Mouse (Mus musculus): ENCODE results near the gene Ankrd44.

Ankrd44 gene

DNA sequence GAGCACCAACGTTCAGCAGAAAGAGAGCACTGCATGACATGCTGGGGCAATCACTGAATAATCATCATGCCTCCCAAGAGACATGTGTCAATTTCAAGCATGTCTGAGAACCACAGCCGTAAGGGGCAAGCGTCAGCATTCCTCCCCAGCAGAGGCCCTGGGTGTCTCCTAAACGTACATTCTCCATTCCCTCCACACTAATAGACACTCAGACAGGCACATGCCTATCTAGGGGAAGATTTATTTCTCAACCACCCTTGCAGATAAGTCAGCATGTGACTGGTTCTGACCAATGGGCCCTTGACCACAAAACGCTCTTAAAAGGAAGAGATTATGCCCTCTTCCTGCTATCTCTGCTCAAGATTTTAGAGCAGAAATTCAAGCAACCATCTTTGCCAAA is 37.7 kb downstream of the Ankrd44 start:
- no peak for DNase-seq (ENCODE audit: low spot score in 2 of 2)

DNA sequence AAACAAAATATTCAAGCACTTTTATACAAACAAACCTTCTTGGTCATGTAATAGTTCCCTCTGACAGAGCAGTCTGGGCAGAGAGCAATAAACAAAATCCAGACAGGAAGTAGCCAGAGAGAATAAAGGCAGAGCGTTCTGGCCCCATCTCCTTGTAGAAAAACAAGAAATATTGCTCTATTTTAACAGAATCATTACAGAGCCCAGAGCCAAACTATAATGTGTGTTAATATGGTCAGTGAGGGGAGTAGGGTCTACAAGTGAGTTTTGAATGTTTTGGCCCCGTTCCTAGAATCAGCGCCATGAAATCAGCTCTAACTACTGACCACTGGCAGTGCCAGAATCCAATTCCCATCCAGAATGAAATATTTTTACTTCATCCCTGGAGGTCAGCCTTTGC is 38.3 kb downstream of the Ankrd44 start:
- no peak for DNase-seq (ENCODE audit: low spot score in 2 of 2)

DNA sequence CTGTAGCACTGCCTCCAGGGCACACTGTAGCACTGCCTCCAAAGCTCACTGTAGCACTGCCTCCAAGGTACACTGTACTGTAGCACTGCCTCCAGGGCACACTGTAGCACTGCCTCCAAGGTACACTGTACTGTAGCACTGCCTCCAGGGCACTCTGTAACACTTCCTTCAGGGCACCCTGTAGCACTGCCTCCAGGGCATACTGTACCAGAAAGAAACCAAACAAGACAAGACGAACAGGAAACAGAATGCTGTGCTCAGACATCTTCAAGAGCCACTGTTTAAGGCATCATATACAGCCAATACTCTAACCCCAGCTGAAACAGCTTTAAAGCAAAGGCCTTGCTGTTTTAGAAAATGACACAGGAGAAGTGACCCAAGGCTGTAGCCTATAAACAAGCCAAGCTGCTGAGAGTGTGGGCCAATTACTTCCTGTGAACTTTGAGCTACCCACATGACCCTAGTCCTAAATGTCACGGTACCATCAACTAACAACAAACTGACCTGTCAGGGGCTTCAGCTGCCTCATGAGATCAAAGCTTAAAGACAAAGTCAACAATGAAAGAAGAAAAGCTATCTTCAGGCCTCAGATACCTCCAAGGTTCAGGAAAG is 43.2 kb downstream of the Ankrd44 start:
- no peak for DNase-seq (ENCODE audit: low spot score in 2 of 2)

DNA sequence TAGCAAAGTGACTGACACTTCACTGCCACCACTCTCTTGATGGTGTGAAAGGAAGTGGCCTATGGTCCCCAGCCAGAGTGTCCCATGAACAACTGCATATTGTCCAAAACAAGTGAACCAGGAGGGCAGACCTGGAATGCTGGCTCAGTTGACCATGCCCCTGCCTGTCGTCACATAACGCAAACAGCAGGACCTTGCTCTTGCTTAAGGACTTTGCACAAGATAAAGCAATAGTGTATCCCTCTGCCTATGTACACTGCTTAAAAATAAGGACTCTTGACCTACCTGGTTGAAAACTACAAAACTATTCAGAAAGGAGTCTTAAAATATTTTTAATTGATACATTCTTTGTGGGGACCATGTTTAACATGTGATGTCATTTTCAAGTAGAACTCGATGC is 44.7 kb downstream of the Ankrd44 start:
- no peak for DNase-seq (ENCODE audit: low spot score in 2 of 2)

DNA sequence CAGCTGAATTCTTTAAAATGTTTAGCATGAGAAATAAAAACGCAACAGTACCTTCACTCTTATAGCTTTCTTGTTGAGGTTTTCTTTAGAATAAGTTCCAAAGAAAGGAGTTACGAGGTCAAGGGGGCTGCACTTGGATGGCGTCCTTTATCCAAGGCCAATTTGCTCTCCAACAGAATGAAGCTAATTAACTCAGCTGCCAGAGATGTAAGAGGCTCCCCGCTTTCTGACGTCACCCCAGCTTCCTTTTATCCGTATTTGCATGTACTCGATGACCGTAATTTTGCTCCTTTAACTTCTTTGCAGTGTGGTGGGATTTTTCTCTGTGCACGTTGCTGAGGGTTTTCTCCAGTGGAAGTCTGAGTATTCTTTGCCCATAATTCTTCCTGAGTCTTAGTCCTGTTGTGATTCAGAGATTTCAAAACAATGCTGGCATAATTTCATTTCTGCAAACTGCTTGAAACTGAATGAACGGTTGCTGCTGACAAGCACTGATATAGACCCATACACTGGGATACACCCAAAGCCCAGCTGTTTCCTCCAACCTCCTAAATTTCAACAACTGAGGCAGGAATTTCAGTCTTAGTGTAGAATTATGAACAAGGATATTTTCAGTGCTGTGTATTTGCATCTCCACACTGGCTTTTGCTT is 48.6 kb downstream of the Ankrd44 start:
- DNase-seq (ENCODE audit: low spot score in 2 of 2), result no peak

DNA sequence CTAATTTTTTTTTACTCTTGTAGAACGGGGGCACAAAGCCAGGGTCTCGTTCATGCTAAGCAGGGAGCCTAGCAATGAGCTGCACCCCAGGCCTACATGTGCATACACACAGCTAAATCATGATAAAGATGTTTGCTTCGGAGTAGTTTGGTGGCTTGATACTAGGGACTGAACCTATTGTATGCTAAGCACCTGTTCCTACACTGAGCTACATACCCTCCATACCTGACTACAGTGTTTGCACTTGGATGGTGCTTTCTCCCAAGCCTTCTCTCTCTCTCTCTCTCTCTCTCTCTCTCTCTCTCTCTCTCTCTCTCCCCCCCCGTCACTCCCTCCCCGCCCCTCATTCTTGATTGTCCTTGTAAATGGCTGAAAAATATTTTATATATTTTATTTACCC is 49.2 kb downstream of the Ankrd44 start:
- no peak for DNase-seq (ENCODE audit: low spot score in 2 of 2)

DNA sequence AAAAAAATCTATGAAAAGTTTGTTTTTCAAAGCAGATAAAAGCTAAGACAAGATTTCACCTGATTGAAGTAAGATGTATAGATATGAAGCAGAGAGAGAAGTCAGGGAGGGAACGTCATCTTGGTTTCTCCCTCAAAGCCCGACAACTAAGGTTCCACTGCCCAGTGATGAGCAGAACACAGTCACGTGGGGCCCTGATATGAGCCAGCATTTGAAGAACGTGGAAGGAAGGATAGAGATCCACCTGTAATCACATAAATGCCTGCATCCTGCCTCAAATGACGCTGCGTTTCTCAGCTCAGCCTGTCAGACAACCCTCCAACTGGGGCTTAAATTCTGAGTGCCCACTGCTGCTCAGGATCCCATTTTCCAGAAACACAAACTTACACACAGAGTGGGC is 52.1 kb downstream of the Ankrd44 start:
- DNase-seq (ENCODE audit: low spot score in 2 of 2), result no peak

DNA sequence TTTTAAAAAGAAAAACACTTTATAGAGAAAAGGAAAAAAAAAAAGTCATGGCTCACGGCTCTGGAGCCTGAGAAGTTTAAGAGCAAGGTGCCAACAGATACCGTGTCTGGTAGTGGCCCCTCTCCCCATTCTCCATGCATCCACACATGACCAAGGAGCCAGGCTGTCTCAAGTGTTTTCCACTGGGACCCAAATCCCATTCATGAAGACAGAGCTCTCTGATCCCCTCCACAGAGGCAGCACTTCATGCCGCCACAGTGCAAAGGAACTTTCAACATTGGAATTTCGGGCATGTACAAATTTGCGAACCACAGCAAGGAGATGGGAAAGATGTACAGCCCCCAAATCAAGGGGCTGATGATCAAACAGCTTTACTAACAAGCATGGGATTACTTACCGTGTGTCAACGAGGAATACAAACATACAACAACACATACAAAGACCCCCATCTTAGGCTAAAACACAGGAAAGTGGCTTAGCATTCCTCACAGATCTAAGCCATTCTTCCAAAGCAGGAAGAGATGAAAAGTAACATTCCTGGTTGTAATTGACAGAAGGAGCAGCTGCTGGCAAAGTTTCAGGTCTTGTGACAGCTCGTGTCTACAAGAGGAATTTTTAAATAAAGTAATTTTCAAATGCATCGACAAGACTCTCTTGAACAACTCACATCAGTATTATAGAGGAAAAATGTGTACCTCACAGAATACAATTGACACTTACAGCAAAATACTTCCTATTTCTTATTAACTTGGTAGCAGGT is 53.1 kb downstream of the Ankrd44 start:
- DNase-seq (ENCODE audit: low spot score in 2 of 2), result no peak

DNA sequence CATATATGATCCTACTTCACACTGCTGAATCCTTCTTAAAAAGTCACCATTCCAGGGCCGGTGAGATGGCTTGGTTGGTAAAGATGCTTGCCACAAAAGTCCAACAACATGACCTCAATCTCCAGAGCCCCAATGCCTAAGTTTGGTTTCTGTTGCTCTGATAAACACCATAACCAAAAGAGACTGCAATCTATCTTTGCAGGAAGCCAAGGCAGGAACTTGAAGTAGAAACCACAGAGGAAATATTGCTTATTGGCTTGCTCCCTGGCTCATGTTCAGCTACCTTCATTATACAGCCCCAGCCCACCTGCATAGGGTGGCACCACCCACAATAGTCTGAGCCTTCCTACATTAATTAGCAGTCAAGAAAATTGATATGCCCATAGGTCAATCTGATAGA is 54.9 kb downstream of the Ankrd44 start:
- DNase-seq (ENCODE audit: low spot score in 2 of 2), result no peak

DNA sequence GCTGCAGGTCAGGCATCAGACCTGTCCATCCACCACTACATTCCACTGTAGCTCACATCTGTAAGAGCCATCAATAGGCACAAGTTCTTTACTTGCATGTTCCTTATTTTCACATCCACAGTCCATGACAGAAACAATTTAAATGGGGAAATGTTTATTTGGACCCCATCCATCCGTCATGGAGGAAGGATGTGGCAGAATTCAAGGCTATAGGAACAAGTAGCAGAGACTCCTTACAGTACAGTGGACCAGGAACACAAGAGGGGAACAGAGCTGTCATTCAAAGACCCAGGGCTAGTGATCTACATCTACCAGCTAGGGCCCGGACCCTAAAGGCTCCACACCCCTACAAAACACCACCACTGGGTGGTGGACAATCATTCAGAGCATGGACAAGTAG is 55.6 kb downstream of the Ankrd44 start:
- DNase-seq (ENCODE audit: low spot score in 2 of 2), result no peak

DNA sequence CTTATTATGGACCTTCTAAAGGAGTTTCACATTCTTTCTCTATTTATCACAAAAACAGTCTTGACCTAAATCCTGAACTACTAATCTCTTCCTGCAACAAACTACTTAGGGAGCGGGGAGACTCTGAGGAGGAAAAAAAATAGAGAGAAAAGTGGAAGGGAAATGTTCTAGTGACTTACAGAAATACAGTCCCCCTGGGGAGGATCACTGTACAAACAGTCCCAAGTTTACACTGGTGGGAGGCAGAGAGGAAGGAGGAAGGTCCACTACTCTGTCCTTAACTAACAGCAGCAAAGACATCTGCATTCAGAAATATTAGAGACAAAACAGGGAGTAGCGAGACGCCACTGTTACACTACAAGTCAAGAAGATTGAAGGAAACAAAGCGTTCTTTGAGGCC is 59.0 kb downstream of the Ankrd44 start:
- no peak for DNase-seq (ENCODE audit: low spot score in 2 of 2)

DNA sequence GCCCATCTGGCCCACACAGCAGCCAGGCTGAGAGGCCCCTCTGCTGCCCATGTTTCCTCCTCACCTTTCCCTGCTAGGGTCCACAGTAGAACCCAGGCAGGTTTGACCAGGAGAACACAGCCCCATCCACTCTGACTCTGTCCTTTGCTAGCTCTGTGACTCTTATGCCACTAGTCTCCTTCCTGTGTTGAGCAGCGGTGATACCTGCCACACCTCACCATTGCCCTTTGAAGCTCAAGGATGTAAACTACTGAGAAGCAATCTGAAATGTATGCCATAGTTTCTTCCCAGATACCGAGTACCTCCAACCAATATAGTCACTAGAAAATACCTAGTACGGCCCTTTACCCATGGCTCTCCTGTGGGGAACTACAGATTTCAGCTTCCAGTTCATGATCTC is 60.1 kb downstream of the Ankrd44 start:
- no peak for DNase-seq (ENCODE audit: low spot score in 2 of 2)

DNA sequence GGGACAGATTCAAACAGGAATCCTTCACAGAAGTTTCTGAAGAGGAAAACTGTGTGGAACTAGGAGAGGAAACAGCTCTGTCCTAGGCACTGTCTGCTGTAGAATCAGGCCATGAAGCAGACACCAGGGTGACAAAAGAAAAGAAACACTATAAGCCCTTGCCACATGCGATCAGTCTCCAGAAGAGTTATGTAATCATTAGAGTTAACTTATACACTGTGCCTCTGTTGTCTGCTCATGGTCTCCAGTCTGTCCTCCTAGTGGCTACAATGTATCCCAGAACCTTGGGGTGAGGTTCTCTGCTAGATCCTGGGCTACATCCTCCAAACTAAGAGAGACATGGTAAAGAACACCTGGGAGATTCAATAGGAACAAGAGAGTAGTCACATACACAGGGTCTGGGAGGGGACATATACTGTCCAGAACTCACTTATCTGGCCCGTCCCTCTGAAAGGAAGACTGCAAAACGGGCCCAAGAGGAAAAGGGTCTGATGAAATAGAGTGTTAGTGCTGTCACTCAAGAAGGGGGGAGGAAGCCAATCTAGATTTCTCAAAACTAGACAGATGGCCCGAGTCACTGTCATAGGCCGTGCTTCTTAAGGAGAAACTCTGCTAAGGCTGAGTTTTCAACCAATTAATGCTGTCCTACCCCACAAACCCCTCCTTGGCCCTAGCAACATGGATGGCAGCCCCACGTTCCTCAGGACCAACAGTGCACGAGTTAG is 61.1 kb downstream of the Ankrd44 start:
- no peak for DNase-seq (ENCODE audit: low spot score in 2 of 2)

DNA sequence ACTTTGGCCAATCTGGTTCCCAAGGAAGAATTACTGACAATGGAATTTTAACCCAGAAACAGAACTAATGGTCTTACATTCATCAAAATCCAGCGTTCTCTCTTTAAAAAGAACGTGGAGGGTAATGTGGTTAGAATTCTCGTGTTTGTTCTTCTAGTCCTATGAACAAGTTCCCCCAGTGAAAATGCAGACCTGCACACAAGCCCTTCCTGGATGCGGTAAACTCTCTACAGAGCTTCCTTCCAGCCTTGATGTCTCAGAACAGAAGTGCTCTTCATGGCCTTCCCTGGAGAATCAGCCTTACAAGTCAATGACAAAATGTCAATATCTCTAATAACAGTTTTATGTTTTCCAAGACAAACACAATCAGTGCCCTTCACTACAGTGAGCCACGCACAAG is 65.8 kb downstream of the Ankrd44 start:
- no peak for DNase-seq (ENCODE audit: low spot score in 2 of 2)

DNA sequence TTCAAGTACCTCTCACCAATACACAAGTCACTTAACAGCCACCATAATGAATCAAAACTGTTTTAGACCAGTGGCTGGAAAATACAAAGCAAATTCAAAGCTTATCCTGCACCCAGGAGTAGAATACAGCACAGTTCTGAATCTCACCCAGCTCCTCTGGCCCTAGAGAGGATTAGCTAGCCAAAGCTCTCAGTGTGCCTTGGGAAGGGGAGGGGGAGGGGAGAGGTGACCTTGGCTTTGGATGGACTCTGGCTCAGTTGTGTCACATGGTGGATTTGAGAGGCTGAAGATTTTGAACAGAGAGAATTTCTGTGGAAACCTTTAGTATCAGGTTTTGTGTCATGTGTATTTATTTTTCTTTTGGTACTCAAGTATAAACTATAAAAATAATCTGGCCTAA is 66.3 kb downstream of the Ankrd44 start:
- DNase-seq (ENCODE audit: low spot score in 2 of 2), result no peak

DNA sequence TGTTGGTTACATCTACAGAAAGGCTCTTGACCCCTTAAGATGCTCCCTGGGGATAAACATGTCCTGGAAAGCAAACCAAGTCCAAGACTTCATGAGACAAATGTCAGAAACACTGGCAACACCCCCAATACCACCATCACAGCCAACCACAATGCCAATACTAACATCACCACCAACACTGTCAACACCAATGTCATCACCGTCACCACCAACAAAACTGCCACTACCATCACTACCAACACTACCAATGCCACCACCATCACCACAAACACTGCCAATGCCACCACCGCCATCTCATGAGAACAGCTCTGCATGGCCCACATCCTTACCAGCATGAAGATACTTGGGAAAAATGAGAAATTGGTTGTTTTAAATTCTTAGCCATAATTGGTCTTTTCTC is 67.3 kb downstream of the Ankrd44 start:
- no peak for DNase-seq (ENCODE audit: low spot score in 2 of 2)

DNA sequence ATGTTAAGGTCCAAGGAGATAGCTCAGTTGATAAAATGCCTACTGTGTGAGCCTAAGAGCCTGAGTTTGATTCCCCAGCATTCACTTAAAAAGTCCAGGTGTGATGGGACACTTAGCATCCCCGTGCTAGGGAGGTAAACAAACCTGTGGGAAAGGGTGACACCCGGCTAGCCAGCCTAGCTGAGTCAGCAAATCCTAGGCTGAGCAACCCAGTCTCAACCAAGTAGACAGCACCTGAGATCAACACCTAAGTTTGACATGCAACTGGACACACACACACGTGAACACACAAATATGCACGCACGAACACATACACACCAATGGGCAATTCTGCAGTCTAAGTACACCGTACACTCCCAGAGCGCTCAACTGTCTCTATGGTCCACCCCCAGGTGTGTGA is 69.7 kb downstream of the Ankrd44 start:
- no peak for DNase-seq (ENCODE audit: low spot score in 2 of 2)

DNA sequence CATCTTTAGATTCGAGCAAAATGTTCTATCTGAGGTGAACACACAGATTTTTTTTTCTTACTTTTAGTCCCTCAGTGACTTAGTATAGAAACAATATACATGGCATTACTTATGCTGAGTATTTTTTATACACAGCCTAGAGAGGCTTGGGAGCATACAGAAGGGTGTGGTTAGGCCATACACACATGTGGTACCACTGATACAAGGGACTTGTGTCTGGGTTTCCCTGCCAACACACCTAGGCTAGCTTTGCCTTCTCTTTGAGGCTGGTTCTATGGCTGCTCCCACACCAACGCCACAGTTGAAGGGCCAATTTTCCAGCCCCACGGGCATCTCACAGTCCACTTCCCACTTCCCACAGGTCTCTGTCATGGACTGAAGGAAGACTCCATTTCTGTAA is 70.2 kb downstream of the Ankrd44 start:
- DNase-seq (ENCODE audit: low spot score in 2 of 2), result no peak

DNA sequence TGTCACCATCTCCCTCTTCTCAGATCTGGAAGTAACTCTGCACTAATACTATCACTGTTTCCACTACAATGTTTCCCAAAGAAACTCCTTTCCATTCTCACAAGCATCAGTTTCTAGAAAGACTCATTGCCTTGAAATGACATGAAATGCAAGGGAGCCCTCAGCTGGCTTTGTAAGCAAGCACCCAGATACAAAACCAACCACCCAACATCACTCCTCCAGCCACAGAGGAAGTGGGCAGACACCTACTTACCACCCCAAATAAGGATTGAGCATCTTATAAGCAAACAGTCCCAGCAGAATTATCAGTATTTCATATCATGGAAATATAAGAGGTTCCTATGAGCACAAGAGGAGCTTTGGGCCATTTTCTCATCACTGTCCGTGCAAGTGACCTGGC is 71.8 kb downstream of the Ankrd44 start:
- DNase-seq (ENCODE audit: low spot score in 2 of 2), result no peak

DNA sequence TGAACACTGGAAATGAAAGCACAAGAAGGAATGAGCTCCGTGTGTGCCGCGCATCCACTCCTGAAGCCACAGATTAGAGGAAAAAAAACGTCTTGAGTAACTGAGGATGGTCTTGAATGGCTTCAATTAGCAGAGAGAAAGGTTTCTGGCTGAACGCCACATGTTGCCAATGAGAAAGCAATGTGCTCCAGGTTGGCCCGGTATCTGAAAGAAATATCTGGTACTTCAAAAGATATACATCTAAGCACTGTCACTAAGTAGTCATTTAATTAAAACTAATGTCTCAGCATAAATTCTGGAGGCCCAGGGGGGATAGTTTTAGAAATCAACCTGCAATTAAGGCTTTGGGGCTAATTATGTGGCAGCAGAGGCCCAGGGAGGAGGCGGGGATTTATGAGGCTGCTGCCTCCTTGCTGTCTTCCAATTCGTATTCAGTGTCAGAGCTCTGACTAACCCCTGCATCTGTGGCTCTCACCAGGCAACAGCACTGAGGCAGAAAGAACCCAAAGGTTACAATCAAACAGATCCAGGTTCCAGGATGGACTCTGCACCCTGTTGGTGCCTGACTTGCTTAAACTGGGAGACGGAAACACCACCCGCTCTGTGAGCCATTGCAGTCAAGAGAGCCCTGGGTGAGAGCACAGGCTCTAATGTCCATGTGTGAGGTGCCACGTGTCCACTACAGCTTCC is 72.7 kb downstream of the Ankrd44 start:
- no peak for DNase-seq (ENCODE audit: low spot score in 2 of 2)

DNA sequence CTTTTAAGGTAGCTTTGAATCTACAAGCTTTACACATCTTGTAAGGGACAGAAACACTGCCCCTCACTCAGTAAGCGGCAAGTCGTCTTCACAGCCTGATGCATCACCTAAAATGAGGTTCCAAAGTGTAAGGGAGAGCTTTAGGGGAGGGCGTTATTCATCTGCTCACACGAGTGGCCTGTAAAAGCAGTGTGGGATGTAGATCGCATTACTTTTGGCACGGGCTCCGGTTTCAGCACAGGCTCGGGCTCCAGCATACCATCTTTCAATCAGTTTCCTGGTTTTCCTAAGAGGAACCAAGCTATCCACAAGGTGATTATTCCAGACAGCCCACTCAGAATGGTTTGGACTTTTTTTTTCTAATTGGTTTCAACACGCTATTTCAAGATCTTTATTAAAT is 74.6 kb downstream of the Ankrd44 start:
- DNase-seq (ENCODE audit: low spot score in 2 of 2), result no peak

DNA sequence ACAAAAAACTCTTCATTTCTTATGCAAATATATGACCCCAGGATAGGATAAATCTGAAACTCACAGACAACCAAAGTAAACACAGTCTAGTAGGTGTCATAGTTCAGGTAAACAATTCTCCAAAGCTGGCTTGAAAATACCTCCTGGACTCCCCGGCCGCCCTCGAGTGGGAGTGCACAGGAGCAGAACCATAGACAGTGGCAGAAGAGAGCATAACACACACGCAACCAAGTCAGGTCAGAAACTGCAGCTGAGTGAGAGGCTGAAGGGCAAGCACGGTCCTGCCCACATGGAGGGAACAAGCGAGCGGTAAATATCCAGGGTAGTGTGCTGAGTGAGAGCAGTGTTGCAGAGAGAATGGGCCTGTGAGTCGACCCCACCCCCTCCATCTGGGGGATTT is 76.1 kb downstream of the Ankrd44 start:
- no peak for DNase-seq (ENCODE audit: low spot score in 2 of 2)

Data from urinary bladder, adult 18-20 months (tissue).